Mouse (Mus musculus): Measurements from ENCODE around the gene Ifi206.
"Not testable (repeated sequence)": the region's sequence is repeated elsewhere in the genome, so short reads cannot be mapped to it uniquely, and the experiment has no call there.

Ifi206 gene

GRCm38 (mm10) chr1:173490812-173491480 is at the start of gene Ifi206:
Gene Ifi206, minus strand, starts transcription at chr1:173491041.
- DNase-seq (ENCODE audit: low spot score in 2 of 2) = not testable (repeated sequence)

GRCm38 (mm10) chr1:173535791-173536190 is 45.0 kb upstream of the Ifi206 start, which contains the start of gene Ifi214:
Gene Ifi214, minus strand, starts transcription at chr1:173535957.
- DNase-seq (ENCODE audit: low spot score in 2 of 2) = not testable (repeated sequence)

GRCm38 (mm10) chr1:173521452-173521851 is 30.6 kb upstream of the Ifi206 start:
- no peak for DNase-seq (ENCODE audit: low spot score in 2 of 2)

- DNase-seq (ENCODE audit: low spot score in 2 of 2) = not testable (repeated sequence)
These were observed 19.8 kb upstream of the Ifi206 start for GRCm38 (mm10) chr1:173510595-173510994.

- not testable (repeated sequence) for DNase-seq (ENCODE audit: low spot score in 2 of 2)
These were observed 642 bp upstream of the Ifi206 start for GRCm38 (mm10) chr1:173491483-173491882.

- not testable (repeated sequence) for DNase-seq (ENCODE audit: low spot score in 2 of 2)
These were observed 9.7 kb downstream of the Ifi206 start for GRCm38 (mm10) chr1:173481182-173481574.

- DNase-seq (ENCODE audit: low spot score in 2 of 2) = not testable (repeated sequence)
These were observed 10.3 kb downstream of the Ifi206 start for GRCm38 (mm10) chr1:173480399-173481181.

- no peak for DNase-seq (ENCODE audit: low spot score in 2 of 2)
These were observed 34.1 kb downstream of the Ifi206 start for GRCm38 (mm10) chr1:173456761-173457160.

- DNase-seq (ENCODE audit: low spot score in 2 of 2) = no peak
These were observed 34.6 kb downstream of the Ifi206 start for GRCm38 (mm10) chr1:173456139-173456754.

- DNase-seq (ENCODE audit: low spot score in 2 of 2) = no peak
These were observed 39.2 kb downstream of the Ifi206 start for GRCm38 (mm10) chr1:173451665-173452064.

GRCm38 (mm10) chr1:173450621-173451020 is 40.2 kb downstream of the Ifi206 start:
- no peak for DNase-seq (ENCODE audit: low spot score in 2 of 2)

GRCm38 (mm10) chr1:173447067-173447466 is 43.8 kb downstream of the Ifi206 start:
- no peak for DNase-seq (ENCODE audit: low spot score in 2 of 2)

GRCm38 (mm10) chr1:173443061-173443460 is 47.8 kb downstream of the Ifi206 start:
- DNase-seq (ENCODE audit: low spot score in 2 of 2) = no peak

GRCm38 (mm10) chr1:173441210-173441609 is 49.6 kb downstream of the Ifi206 start:
- DNase-seq (ENCODE audit: low spot score in 2 of 2) = no peak

GRCm38 (mm10) chr1:173440681-173441080 is 50.2 kb downstream of the Ifi206 start:
- DNase-seq (ENCODE audit: low spot score in 2 of 2) = no peak

- no peak for DNase-seq (ENCODE audit: low spot score in 2 of 2)
These were observed 53.5 kb downstream of the Ifi206 start for GRCm38 (mm10) chr1:173437161-173437953.

GRCm38 (mm10) chr1:173432411-173432810 is 58.4 kb downstream of the Ifi206 start:
- DNase-seq (ENCODE audit: low spot score in 2 of 2) = no peak

- DNase-seq (ENCODE audit: low spot score in 2 of 2) = no peak
These were observed 60.7 kb downstream of the Ifi206 start for GRCm38 (mm10) chr1:173429995-173430699.

GRCm38 (mm10) chr1:173427385-173427784 is 63.5 kb downstream of the Ifi206 start:
- DNase-seq (ENCODE audit: low spot score in 2 of 2) = no peak

- no peak for DNase-seq (ENCODE audit: low spot score in 2 of 2)
These were observed 64.5 kb downstream of the Ifi206 start for GRCm38 (mm10) chr1:173426345-173426744.

GRCm38 (mm10) chr1:173420374-173420773 is 70.5 kb downstream of the Ifi206 start:
- peak; percentile 50 to 65 for DNase-seq (ENCODE audit: low spot score in 2 of 2)
